Mouse (Mus musculus): ENCODE data around the gene Midn.
"Not testable (repeated sequence)": the region's sequence is repeated elsewhere in the genome, so short reads cannot be mapped to it uniquely, and the experiment has no call there.

Midn gene

GRCm38 (mm10) chr10:80158307-80158986, 10.4 kb downstream of the Midn start:
- DNase-seq (ENCODE audit: low spot score in 2 of 2), result no peak

- DNase-seq (ENCODE audit: low spot score in 2 of 2), result no peak
These were observed 11.0 kb downstream of the Midn start for GRCm38 (mm10) chr10:80159021-80159560.

GRCm38 (mm10) chr10:80159561-80160454, 11.7 kb downstream of the Midn start:
- DNase-seq (ENCODE audit: low spot score in 2 of 2), result peak; percentile 98 to 99

- no peak for DNase-seq (ENCODE audit: low spot score in 2 of 2)
These were observed 12.6 kb downstream of the Midn start for GRCm38 (mm10) chr10:80160455-80161371.

- DNase-seq (ENCODE audit: low spot score in 2 of 2), result no peak
These were observed 13.6 kb downstream of the Midn start for GRCm38 (mm10) chr10:80161522-80162242.

GRCm38 (mm10) chr10:80162243-80162608, 14.2 kb downstream of the Midn start:
- DNase-seq (ENCODE audit: low spot score in 2 of 2), result no peak

GRCm38 (mm10) chr10:80162716-80163299, 14.7 kb downstream of the Midn start:
- no peak for DNase-seq (ENCODE audit: low spot score in 2 of 2)

- no peak for DNase-seq (ENCODE audit: low spot score in 2 of 2)
These were observed 15.6 kb downstream of the Midn start for GRCm38 (mm10) chr10:80163721-80164120.

GRCm38 (mm10) chr10:80164161-80164997, 16.3 kb downstream of the Midn start:
- no peak for DNase-seq (ENCODE audit: low spot score in 2 of 2)

- DNase-seq (ENCODE audit: low spot score in 2 of 2), result peak; percentile 94
These were observed 16.9 kb downstream of the Midn start for GRCm38 (mm10) chr10:80164998-80165344.

- DNase-seq (ENCODE audit: low spot score in 2 of 2), result no peak
These were observed 17.5 kb downstream of the Midn start, which contains the start of gene Cirbp for GRCm38 (mm10) chr10:80165392-80166128. Gene Cirbp (plus strand): TSS chr10:80165985.

GRCm38 (mm10) chr10:80166136-80166535, 18.1 kb downstream of the Midn start:
- DNase-seq (ENCODE audit: low spot score in 2 of 2), result not testable (repeated sequence)

GRCm38 (mm10) chr10:80167460-80168037, 19.5 kb downstream of the Midn start:
- peak; percentile 96 to 97 for DNase-seq (ENCODE audit: low spot score in 2 of 2)

GRCm38 (mm10) chr10:80168038-80168661, 20.1 kb downstream of the Midn start:
- DNase-seq (ENCODE audit: low spot score in 2 of 2), result peak; percentile 82 to 89

GRCm38 (mm10) chr10:80169070-80169469, 21.0 kb downstream of the Midn start:
- DNase-seq (ENCODE audit: low spot score in 2 of 2), result no peak

GRCm38 (mm10) chr10:80169651-80170050, 21.6 kb downstream of the Midn start:
- DNase-seq (ENCODE audit: low spot score in 2 of 2), result no peak

- DNase-seq (ENCODE audit: low spot score in 2 of 2), result no peak
These were observed 22.0 kb downstream of the Midn start for GRCm38 (mm10) chr10:80170052-80170451.

- no peak for DNase-seq (ENCODE audit: low spot score in 2 of 2)
These were observed 22.5 kb downstream of the Midn start for GRCm38 (mm10) chr10:80170601-80171021.

Data from right cerebral cortex, postnatal 36 days (tissue).